Mouse (Mus musculus): ENCODE data around the gene Sf1. TPM values are rescaled to one million over a fixed set of nuclear protein-coding genes. Genes with fewer than 3 reads are reported as not detected.

Gene Sf1
- polyA plus RNA-seq, 1 experiment from 2014 or later, result 126 TPM

DNA sequence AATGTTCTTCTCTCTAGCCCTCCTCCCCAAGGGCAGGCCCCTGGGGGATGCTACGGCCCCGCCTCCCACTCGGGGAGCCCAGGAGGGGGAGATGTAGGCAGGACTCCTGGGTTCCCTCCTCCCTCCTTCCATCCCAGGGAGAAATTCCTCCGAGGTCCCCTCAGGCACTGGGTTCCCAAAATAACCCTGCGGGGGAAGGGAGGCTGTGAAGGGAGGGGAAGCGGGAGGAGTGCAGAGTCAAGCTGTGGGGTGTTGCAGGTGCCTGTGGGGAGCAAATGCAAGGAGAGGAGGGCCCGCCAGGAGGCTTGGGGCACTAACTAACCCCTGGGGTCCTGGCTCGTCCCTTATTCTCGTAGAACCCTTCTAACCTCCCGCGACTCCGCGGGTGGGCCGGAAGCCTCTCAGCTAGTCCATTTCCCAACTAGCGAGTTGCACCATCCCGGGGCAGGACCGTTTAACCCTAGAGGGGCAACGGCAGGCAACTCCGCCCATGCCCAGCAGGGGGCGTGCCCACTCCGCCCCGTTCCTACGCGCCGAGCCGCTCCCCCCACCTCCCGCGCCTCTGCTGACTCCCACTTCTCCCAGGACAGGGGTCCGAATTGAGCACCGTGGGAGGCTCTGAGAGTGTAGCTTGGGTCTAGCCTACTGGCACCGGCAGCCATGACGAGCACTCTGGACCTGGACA, 37.8 kb downstream of the Sf1 start:
- H3K36me3 ChIP-seq (ENCODE audit: control insufficient read depth, insufficient read depth, low read length), result no peaks in the 10 kb centered on the region
- peaks cover 20% of the 10 kb centered on the region for H3K4me1 ChIP-seq (ENCODE audit: control insufficient read depth, insufficient read depth, low read length)
- under 1% methylated on average over 32 of the region's 32 CpGs for WGBS
- no peak overlapping the region for H3K27ac ChIP-seq (ENCODE audit: low read length)
- peak overlapping the region; percentile 57 for H3K4me3 ChIP-seq (ENCODE audit: low read depth, low read length)
- H3K9ac ChIP-seq (replicated peaks; ENCODE audit: low read depth, low read length), result no peak overlapping the region; the same call in 1 of the 2 replicates
- H3K4me2 ChIP-seq (replicated peaks; ENCODE audit: low read depth, low read length), result peak overlapping the region; percentile 92
- no peaks in the 10 kb centered on the region for H3K27me3 ChIP-seq (ENCODE audit: control insufficient read depth, insufficient read depth, low read length)
- no peaks in the 10 kb centered on the region for H3K9me3 ChIP-seq (ENCODE audit: control insufficient read depth, low read depth, low read length)
- peak; percentile 14; the same call in 1 of the 2 replicates for ATAC-seq (ENCODE audit: insufficient number of reproducible peaks, insufficient read depth, low FRiP score, low read depth)

DNA sequence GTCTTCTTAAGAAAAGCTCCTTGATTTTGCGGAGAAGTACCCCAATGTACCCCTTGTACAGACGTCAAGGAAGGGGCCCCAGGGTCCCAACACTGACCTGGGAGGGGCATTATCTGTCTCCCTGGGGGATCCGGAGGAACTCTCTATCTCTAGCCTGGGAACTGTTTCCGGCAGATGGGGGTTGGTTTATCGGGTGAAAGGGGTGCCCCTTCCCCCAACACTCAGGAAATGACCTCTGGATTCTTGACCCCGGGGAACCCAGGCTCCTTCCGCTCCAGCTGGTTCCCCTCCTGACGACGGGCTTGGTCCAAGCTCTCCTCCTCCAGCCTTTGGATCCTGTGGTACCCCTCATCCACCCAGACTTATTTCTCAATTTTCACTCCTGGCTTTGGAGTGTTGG, 38.5 kb downstream of the Sf1 start:
- 0 out of 2 replicates have a peak, but pooled peaks have one; percentile 0 for ATAC-seq (ENCODE audit: insufficient number of reproducible peaks, insufficient read depth, low FRiP score, low read depth)
- Histone ChIP-seq H3K9ac (replicated peaks; ENCODE audit: low read depth, low read length) (no peak overlapping the region; the same call in 1 of the 2 replicates), H3K4me3 (ENCODE audit: low read depth, low read length) (peak overlapping the region; percentile 57), H3K4me1 (ENCODE audit: control insufficient read depth, insufficient read depth, low read length) (peaks cover 20% of the 10 kb centered on the region), H3K9me3 (ENCODE audit: control insufficient read depth, low read depth, low read length) (no peaks in the 10 kb centered on the region), H3K4me2 (replicated peaks; ENCODE audit: low read depth, low read length) (peak overlapping the region; percentile 92), H3K27me3 (ENCODE audit: control insufficient read depth, insufficient read depth, low read length) (no peaks in the 10 kb centered on the region), H3K36me3 (ENCODE audit: control insufficient read depth, insufficient read depth, low read length) (no peaks in the 10 kb centered on the region), H3K27ac (ENCODE audit: low read length) (no peak overlapping the region)
- WGBS, result 12% methylated on average over 9 of the region's 9 CpGs

DNA sequence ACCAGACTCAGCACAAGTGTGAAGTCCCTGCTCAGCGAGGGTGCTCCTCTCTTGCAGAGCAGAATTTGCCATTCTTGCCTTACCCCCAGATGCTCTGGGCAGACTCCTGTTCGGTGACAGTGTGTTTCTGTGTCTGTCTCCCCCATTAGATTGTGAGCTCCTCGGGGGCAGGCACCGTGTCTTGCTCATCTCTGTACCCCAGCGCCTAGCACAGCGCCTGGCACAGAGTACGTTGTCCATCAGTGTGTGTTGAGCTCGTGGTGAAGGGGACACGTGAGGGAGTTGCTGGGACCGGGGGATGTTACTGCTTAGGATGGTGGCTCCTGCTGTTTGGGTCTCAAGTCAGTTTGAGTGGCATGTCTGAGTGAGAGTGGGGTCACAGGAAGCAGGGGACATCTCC, 40.4 kb downstream of the Sf1 start:
- 80% methylated on average over 10 of the region's 10 CpGs for WGBS
- Histone ChIP-seq H3K9ac (replicated peaks; ENCODE audit: low read depth, low read length) (no peak overlapping the region), H3K27me3 (ENCODE audit: control insufficient read depth, insufficient read depth, low read length) (no peaks in the 10 kb centered on the region)

DNA sequence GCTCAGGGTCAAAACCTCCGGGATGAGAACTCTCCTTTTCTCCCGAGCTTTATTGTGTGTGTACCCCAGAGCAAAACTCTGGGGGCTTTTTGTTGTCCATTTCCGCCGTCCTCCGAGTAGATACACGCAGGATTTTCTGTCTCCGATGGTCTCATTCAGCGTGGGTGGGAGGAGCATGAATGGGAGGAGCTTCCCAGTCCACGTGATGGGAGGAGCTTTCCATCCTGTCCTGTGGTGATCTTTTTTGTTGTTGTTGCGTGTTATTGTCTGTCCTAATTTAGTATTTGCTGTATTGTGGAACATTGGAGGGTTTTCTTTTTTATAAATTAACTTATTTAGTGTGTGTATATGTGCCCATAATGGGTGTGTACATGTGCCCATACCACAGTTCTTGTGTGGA, 41.9 kb downstream of the Sf1 start:
- 77% methylated on average over 10 of the region's 10 CpGs for WGBS
- Histone ChIP-seq H3K27me3 (ENCODE audit: control insufficient read depth, insufficient read depth, low read length) (no peaks in the 10 kb centered on the region), H3K4me2 (replicated peaks; ENCODE audit: low read depth, low read length) (no peak overlapping the region), H3K36me3 (ENCODE audit: control insufficient read depth, insufficient read depth, low read length) (no peaks in the 10 kb centered on the region), H3K27ac (ENCODE audit: low read length) (no peak overlapping the region), H3K4me3 (ENCODE audit: low read depth, low read length) (no peak overlapping the region), H3K9me3 (ENCODE audit: control insufficient read depth, low read depth, low read length) (no peaks in the 10 kb centered on the region), H3K9ac (replicated peaks; ENCODE audit: low read depth, low read length) (no peak overlapping the region), H3K4me1 (ENCODE audit: control insufficient read depth, insufficient read depth, low read length) (peaks cover 16% of the 10 kb centered on the region)
- no peak for ATAC-seq (ENCODE audit: insufficient number of reproducible peaks, insufficient read depth, low FRiP score, low read depth)

More for the DNA sequence above, 40.4 kb downstream of the Sf1 start:
- H3K4me2 ChIP-seq (replicated peaks; ENCODE audit: low read depth, low read length), result no peak overlapping the region
- H3K4me3 ChIP-seq (ENCODE audit: low read depth, low read length), result no peak overlapping the region
- no peak for ATAC-seq (ENCODE audit: insufficient number of reproducible peaks, insufficient read depth, low FRiP score, low read depth)
- H3K36me3 ChIP-seq (ENCODE audit: control insufficient read depth, insufficient read depth, low read length), result no peaks in the 10 kb centered on the region
- H3K27ac ChIP-seq (ENCODE audit: low read length), result no peak overlapping the region
- H3K9me3 ChIP-seq (ENCODE audit: control insufficient read depth, low read depth, low read length), result no peaks in the 10 kb centered on the region
- peaks cover 20% of the 10 kb centered on the region for H3K4me1 ChIP-seq (ENCODE audit: control insufficient read depth, insufficient read depth, low read length)

DNA sequence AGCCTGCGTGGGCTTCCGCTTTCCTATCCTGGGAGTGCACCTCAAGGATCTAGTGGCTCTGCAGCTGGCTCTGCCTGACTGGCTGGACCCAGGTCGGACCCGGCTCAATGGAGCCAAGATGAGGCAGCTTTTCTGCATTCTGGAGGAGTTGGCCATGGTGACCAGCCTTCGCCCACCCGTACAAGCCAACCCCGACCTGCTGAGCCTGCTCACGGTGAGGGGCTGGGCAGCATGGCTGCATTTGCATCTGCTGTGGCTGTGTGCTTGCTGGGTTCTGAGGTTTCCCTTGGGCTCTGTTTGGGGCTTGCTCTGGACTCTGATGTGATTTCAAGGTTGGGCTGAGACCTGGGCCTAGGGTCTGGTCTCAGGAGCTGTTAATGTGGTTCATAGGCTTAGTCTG, 43.6 kb downstream of the Sf1 start:
- Histone ChIP-seq H3K4me1 (ENCODE audit: control insufficient read depth, insufficient read depth, low read length) (peaks cover under 1% of the 10 kb centered on the region; the same call in 1 of the 2 replicates), H3K27ac (ENCODE audit: low read length) (no peak overlapping the region), H3K9me3 (ENCODE audit: control insufficient read depth, low read depth, low read length) (no peaks in the 10 kb centered on the region), H3K9ac (replicated peaks; ENCODE audit: low read depth, low read length) (no peak overlapping the region), H3K36me3 (ENCODE audit: control insufficient read depth, insufficient read depth, low read length) (no peaks in the 10 kb centered on the region), H3K4me3 (ENCODE audit: low read depth, low read length) (no peak overlapping the region), H3K27me3 (ENCODE audit: control insufficient read depth, insufficient read depth, low read length) (no peaks in the 10 kb centered on the region), H3K4me2 (replicated peaks; ENCODE audit: low read depth, low read length) (no peak overlapping the region)
- 80% methylated on average over 8 of the region's 8 CpGs for WGBS
- no peak for ATAC-seq (ENCODE audit: insufficient number of reproducible peaks, insufficient read depth, low FRiP score, low read depth)

DNA sequence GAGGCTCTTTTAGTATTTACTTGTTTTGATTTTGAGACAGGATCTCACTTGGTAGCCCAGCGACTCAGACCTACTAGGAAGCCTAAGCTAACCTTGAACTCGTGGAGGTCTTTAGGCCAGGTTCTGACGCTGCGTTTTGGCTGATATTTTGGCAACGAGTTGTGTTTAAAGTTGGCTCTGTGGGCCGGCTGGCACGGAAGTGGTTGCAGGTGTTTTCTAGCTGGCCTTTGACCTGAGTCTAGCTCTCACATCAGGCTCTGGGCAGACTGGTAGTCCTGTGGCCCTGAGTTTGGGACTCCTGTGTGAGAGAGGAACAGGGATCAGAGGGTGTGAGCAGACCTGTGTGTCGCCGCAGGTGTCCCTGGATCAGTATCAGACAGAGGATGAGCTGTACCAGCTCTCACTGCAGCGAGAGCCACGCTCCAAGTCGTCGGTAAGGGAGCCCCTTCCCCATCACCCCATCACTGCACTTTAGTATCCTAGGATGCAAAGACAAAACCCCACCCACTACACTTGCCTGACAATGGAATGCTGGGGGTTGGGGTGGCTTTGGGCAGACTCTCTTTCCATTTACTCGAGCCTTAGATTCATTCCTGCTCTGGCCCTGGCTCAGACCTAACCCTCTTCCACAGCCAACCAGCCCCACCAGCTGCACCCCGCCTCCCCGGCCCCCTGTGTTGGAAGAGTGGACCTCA, 44.5 kb downstream of the Sf1 start:
- Histone ChIP-seq H3K36me3 (ENCODE audit: control insufficient read depth, insufficient read depth, low read length) (no peaks in the 10 kb centered on the region), H3K4me2 (replicated peaks; ENCODE audit: low read depth, low read length) (no peak overlapping the region), H3K27ac (ENCODE audit: low read length) (no peak overlapping the region), H3K4me1 (ENCODE audit: control insufficient read depth, insufficient read depth, low read length) (no peaks in the 10 kb centered on the region), H3K4me3 (ENCODE audit: low read depth, low read length) (no peak overlapping the region), H3K9ac (replicated peaks; ENCODE audit: low read depth, low read length) (no peak overlapping the region), H3K9me3 (ENCODE audit: control insufficient read depth, low read depth, low read length) (no peaks in the 10 kb centered on the region), H3K27me3 (ENCODE audit: control insufficient read depth, insufficient read depth, low read length) (no peaks in the 10 kb centered on the region)
- 57% methylated on average over 16 of the region's 16 CpGs for WGBS
- ATAC-seq (ENCODE audit: insufficient number of reproducible peaks, insufficient read depth, low FRiP score, low read depth), result no peak

DNA sequence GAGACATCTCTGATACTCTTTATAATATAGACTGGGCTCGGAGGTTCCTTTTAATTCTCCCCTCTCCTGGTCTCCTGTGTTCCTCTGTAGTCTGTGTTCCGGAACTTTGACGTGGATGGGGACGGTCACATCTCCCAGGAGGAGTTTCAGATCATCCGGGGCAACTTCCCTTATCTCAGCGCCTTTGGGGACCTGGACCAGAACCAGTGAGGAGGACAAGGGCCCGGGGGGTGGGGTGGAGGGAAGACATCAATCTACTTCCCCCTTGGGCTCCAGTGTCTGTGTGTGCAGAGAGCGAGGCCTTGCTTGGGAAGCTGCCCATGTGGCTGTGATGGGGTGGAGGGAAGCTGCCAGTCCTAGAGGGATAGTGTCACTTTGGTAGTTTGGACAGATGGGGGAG, 45.3 kb downstream of the Sf1 start:
- no peak overlapping the region for H3K27ac ChIP-seq (ENCODE audit: low read length)
- ATAC-seq (ENCODE audit: insufficient number of reproducible peaks, insufficient read depth, low FRiP score, low read depth), result no peak
- H3K4me2 ChIP-seq (replicated peaks; ENCODE audit: low read depth, low read length), result no peak overlapping the region
- no peaks in the 10 kb centered on the region for H3K4me1 ChIP-seq (ENCODE audit: control insufficient read depth, insufficient read depth, low read length)
- no peak overlapping the region for H3K9ac ChIP-seq (replicated peaks; ENCODE audit: low read depth, low read length)
- H3K36me3 ChIP-seq (ENCODE audit: control insufficient read depth, insufficient read depth, low read length), result no peaks in the 10 kb centered on the region
- H3K27me3 ChIP-seq (ENCODE audit: control insufficient read depth, insufficient read depth, low read length), result no peaks in the 10 kb centered on the region
- no peak overlapping the region for H3K4me3 ChIP-seq (ENCODE audit: low read depth, low read length)
- H3K9me3 ChIP-seq (ENCODE audit: control insufficient read depth, low read depth, low read length), result no peaks in the 10 kb centered on the region
- 86% methylated on average over 8 of the region's 8 CpGs for WGBS

DNA sequence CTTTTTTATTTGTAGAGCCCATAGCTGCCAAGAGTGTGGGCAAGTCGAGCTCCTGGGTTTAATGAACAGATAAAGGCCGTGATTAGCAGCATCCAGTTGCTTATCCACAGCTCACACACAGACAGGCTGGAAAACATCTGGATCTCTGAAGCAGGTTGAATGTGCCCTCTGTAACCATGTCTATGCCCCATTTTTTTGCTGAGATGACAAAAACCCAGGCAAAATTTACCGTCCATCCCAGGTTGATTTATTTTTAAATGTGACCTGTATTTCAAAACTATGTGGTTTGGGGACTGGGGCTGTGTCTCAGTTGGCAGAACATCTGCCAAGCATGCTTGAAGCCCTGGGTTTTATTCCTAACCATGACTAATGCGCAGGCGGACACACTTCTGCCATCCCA, 45.7 kb downstream of the Sf1 start:
- ATAC-seq (ENCODE audit: insufficient number of reproducible peaks, insufficient read depth, low FRiP score, low read depth), result no peak
- no peak overlapping the region for H3K4me3 ChIP-seq (ENCODE audit: low read depth, low read length)
- H3K4me1 ChIP-seq (ENCODE audit: control insufficient read depth, insufficient read depth, low read length), result no peaks in the 10 kb centered on the region
- no peak overlapping the region for H3K27ac ChIP-seq (ENCODE audit: low read length)
- WGBS, result 77% methylated on average over 5 of the region's 5 CpGs
- H3K9ac ChIP-seq (replicated peaks; ENCODE audit: low read depth, low read length), result no peak overlapping the region
- no peak overlapping the region for H3K4me2 ChIP-seq (replicated peaks; ENCODE audit: low read depth, low read length)
- no peaks in the 10 kb centered on the region for H3K27me3 ChIP-seq (ENCODE audit: control insufficient read depth, insufficient read depth, low read length)
- H3K36me3 ChIP-seq (ENCODE audit: control insufficient read depth, insufficient read depth, low read length), result no peaks in the 10 kb centered on the region
- no peaks in the 10 kb centered on the region for H3K9me3 ChIP-seq (ENCODE audit: control insufficient read depth, low read depth, low read length)
